Mouse (Mus musculus) adrenal gland (tissue): ENCODE data around the gene Zfp93.

Source experiments
- intact Hi-C: fragments of 180-260 bp; cut with DNase I; formaldehyde crosslinking; loops from one replicate; pipeline ENCODE4 v1.15.1; 2025

Zfp93 gene

GRCm38 (mm10) chr7:24326273-24327135 is 56.3 kb downstream of the Zfp93 start:
- intact Hi-C loops: no loop called here
